Mouse (Mus musculus): ENCODE results near the gene Rnf123. TPM values are rescaled to one million over a fixed set of nuclear protein-coding genes. Genes with fewer than 3 reads are reported as not detected.

Rnf123 gene
- polyA plus RNA-seq, 2 experiments: 88.2 to 146 TPM

GRCm38 (mm10) chr9:108094184-108094941 lies 11.2 kb upstream of the Rnf123 start, which contains the start of gene Apeh:
TSS of gene Apeh (minus strand) at chr9:108094606.
- peak; percentile 36 for TF ChIP-seq CTCF (IDR thresholded peaks at IDR 0.05; ENCODE audit: low read depth)
- 0 out of 2 replicates have a peak, but pooled peaks have one; percentile 15 for TF ChIP-seq EP300 (IDR thresholded peaks at IDR 0.05; ENCODE audit: low read depth)
- H3K4me1 ChIP-seq (replicated peaks; ENCODE audit: control insufficient read depth in 2 of 2, insufficient read depth in 2 of 2, low read length in 1 of 2): peaks cover 25 to 27% of the 10 kb centered on the region in 2 experiments
- peak within 1 kb of the TSS; percentile 95 to 98 for H3K4me3 ChIP-seq (ENCODE audit: insufficient read depth in 1 of 2, low read depth in 2 of 2, low read length in 2 of 2)
- ATAC-seq (ENCODE audit: insufficient read depth) (peak; percentile 85), DNase-seq (ENCODE audit: low read depth in 3 of 3, low spot score in 3 of 3) (peak; percentile 95 to 96 (median 96))
- WGBS (ENCODE audit: insufficient replicate concordance): 0% methylated on average over 52 of the region's 52 CpGs
- H3K27ac ChIP-seq: peak within 1 kb of the TSS; percentile 96
- H3K4me2 ChIP-seq (ENCODE audit: low read depth): peak within 1 kb of the TSS; percentile 93
- H3K9ac ChIP-seq (replicated peaks): peak within 1 kb of the TSS; percentile 93
- no peaks in the 10 kb centered on the region for H3K27me3 ChIP-seq (ENCODE audit: control insufficient read depth, insufficient read depth, low read length)
- H3K36me3 ChIP-seq (replicated peaks; ENCODE audit: control insufficient read depth, insufficient read depth, low read depth): peaks cover 37% of the 10 kb centered on the region
- no peaks in the 10 kb centered on the region for H3K9me3 ChIP-seq (ENCODE audit: control insufficient read depth, low read length)

GRCm38 (mm10) chr9:108093586-108093985 lies 10.4 kb upstream of the Rnf123 start:
- DNase-seq (ENCODE audit: low read depth in 3 of 3, low spot score in 3 of 3) (no peak), ATAC-seq (ENCODE audit: insufficient read depth) (no peak)
- Histone ChIP-seq H3K9me3 (ENCODE audit: control insufficient read depth, low read length) (no peaks in the 10 kb centered on the region), H3K4me1 (replicated peaks; ENCODE audit: control insufficient read depth in 2 of 2, insufficient read depth in 2 of 2, low read length in 1 of 2) (peaks cover 25% of the 10 kb centered on the region in 2 experiments), H3K36me3 (replicated peaks; ENCODE audit: control insufficient read depth, insufficient read depth, low read depth) (peaks cover 44% of the 10 kb centered on the region), H3K9ac (replicated peaks) (peak overlapping the region; percentile 93), H3K27me3 (ENCODE audit: control insufficient read depth, insufficient read depth, low read length) (no peaks in the 10 kb centered on the region), H3K4me3 (ENCODE audit: insufficient read depth in 1 of 2, low read depth in 2 of 2, low read length in 2 of 2) (peak overlapping the region; percentile 80 to 95), H3K27ac (peak overlapping the region; percentile 82), H3K4me2 (ENCODE audit: low read depth) (peak overlapping the region; percentile 93)
- TF ChIP-seq CTCF (IDR thresholded peaks at IDR 0.05; ENCODE audit: low read depth) (no peak), EP300 (IDR thresholded peaks at IDR 0.05; ENCODE audit: low read depth) (no peak)
- WGBS (ENCODE audit: insufficient replicate concordance): 56% methylated on average over 10 of the region's 10 CpGs

GRCm38 (mm10) chr9:108090611-108091120 lies 7.5 kb upstream of the Rnf123 start:
- no peak overlapping the region for H3K9ac ChIP-seq (replicated peaks)
- ATAC-seq (ENCODE audit: insufficient read depth) (no peak), DNase-seq (ENCODE audit: low read depth in 3 of 3, low spot score in 3 of 3) (no peak)
- no peaks in the 10 kb centered on the region for H3K9me3 ChIP-seq (ENCODE audit: control insufficient read depth, low read length)
- H3K36me3 ChIP-seq (replicated peaks; ENCODE audit: control insufficient read depth, insufficient read depth, low read depth): peaks cover 74% of the 10 kb centered on the region
- no peak overlapping the region for H3K4me3 ChIP-seq (ENCODE audit: insufficient read depth in 1 of 2, low read depth in 2 of 2, low read length in 2 of 2)
- peaks cover 2 to 7% of the 10 kb centered on the region in 2 experiments for H3K4me1 ChIP-seq (replicated peaks; ENCODE audit: control insufficient read depth in 2 of 2, insufficient read depth in 2 of 2, low read length in 1 of 2)
- H3K27ac ChIP-seq: no peak overlapping the region
- WGBS (ENCODE audit: insufficient replicate concordance): 96% methylated on average over 7 of the region's 7 CpGs
- H3K4me2 ChIP-seq (ENCODE audit: low read depth): no peak overlapping the region
- no peaks in the 10 kb centered on the region for H3K27me3 ChIP-seq (ENCODE audit: control insufficient read depth, insufficient read depth, low read length)
- TF ChIP-seq CTCF (IDR thresholded peaks at IDR 0.05; ENCODE audit: low read depth): no peak
- no peak for TF ChIP-seq EP300 (IDR thresholded peaks at IDR 0.05; ENCODE audit: low read depth)

- Histone ChIP-seq H3K9me3 (ENCODE audit: control insufficient read depth, low read length) (no peaks in the 10 kb centered on the region), H3K4me2 (ENCODE audit: low read depth) (peak overlapping the region; percentile 96), H3K4me3 (ENCODE audit: insufficient read depth in 1 of 2, low read depth in 2 of 2, low read length in 2 of 2) (no peak overlapping the region), H3K27me3 (ENCODE audit: control insufficient read depth, insufficient read depth, low read length) (no peaks in the 10 kb centered on the region), H3K36me3 (replicated peaks; ENCODE audit: control insufficient read depth, insufficient read depth, low read depth) (peaks cover 69% of the 10 kb centered on the region), H3K4me1 (replicated peaks; ENCODE audit: control insufficient read depth in 2 of 2, insufficient read depth in 2 of 2, low read length in 1 of 2) (peaks cover 52 to 61% of the 10 kb centered on the region in 2 experiments), H3K27ac (peak overlapping the region; percentile 100), H3K9ac (replicated peaks) (peak overlapping the region; percentile 65)
- no peak for TF ChIP-seq EP300 (IDR thresholded peaks at IDR 0.05; ENCODE audit: low read depth)
- TF ChIP-seq CTCF (IDR thresholded peaks at IDR 0.05; ENCODE audit: low read depth): no peak
- DNase-seq (ENCODE audit: low read depth in 3 of 3, low spot score in 3 of 3) (no peak), ATAC-seq (ENCODE audit: insufficient read depth) (no peak)
- WGBS (ENCODE audit: insufficient replicate concordance): 87% methylated on average over 4 of the region's 4 CpGs
Observed at GRCm38 (mm10) chr9:108085261-108085660, 2.1 kb upstream of the Rnf123 start.

- H3K4me2 ChIP-seq (ENCODE audit: low read depth): peak overlapping the region; percentile 96
- H3K36me3 ChIP-seq (replicated peaks; ENCODE audit: control insufficient read depth, insufficient read depth, low read depth): peaks cover 52% of the 10 kb centered on the region
- no peaks in the 10 kb centered on the region for H3K27me3 ChIP-seq (ENCODE audit: control insufficient read depth, insufficient read depth, low read length)
- 35% methylated on average over 6 of the region's 6 CpGs for WGBS (ENCODE audit: insufficient replicate concordance)
- ATAC-seq (ENCODE audit: insufficient read depth) (no peak), DNase-seq (ENCODE audit: low read depth in 3 of 3, low spot score in 3 of 3) (no peak)
- H3K9me3 ChIP-seq (ENCODE audit: control insufficient read depth, low read length): no peaks in the 10 kb centered on the region
- H3K27ac ChIP-seq: peak overlapping the region; percentile 100
- TF ChIP-seq EP300 (IDR thresholded peaks at IDR 0.05; ENCODE audit: low read depth) (no peak), CTCF (IDR thresholded peaks at IDR 0.05; ENCODE audit: low read depth) (no peak)
- H3K9ac ChIP-seq (replicated peaks): peak overlapping the region; percentile 65
- peak overlapping the region in 1 of 2 experiments; percentile 36; a peak in 2 of 4 replicates for H3K4me3 ChIP-seq (ENCODE audit: insufficient read depth in 1 of 2, low read depth in 2 of 2, low read length in 2 of 2)
- peaks cover 52 to 68% of the 10 kb centered on the region in 2 experiments for H3K4me1 ChIP-seq (replicated peaks; ENCODE audit: control insufficient read depth in 2 of 2, insufficient read depth in 2 of 2, low read length in 1 of 2)
Observed at GRCm38 (mm10) chr9:108083561-108083960, 415 bp upstream of the Rnf123 start.

Data from liver, embryonic 14.5 days (tissue).